ENCODE assay signal across 11 mouse cellular contexts in the genomic region with DNA sequence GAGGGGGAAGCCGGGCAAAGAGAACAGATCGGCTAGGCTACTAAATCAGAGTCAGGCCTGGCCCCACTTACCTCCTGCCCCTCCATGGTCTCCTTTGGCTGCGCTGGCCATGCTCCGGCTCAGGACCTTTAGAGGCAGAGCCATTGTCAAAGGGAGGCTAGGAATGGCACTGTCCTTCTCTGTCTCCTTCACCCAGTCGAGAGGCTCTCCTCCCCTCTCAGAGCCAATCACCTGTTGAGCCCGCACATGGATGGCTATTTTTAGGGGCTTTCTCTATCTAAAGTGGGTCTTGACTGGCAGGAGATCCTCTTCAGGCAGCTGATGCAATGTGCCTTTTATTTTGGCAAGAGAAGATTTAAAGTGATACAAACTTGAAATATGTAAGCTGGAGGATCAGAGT. TPM values are rescaled to one million over a fixed set of nuclear protein-coding genes. Genes with fewer than 3 reads are reported as not detected.
DNase-seq lines count a peak whose midpoint lies in the region; ATAC-seq lines count a peak whose summit lies in the region.
"Had no signal": no experiment of that assay in that cellular context is flagged by ENCODE, and none has a peak within 500 bp of the region (broad histone marks: within the 10 kb centered on the region; RNA-seq: fewer than 3 reads in every experiment).

A gene (minus strand): TSS at position 236 of the 400 bp plus-strand sequence.

- 81% methylated on average over 6 of the region's 6 CpGs for WGBS in limb, embryonic 13.5 days
- 86% methylated on average over 6 of the region's 6 CpGs for WGBS in limb, embryonic 10.5 days
- WGBS in limb, embryonic 15.5 days: 76% methylated on average over 6 of the region's 6 CpGs

- H3K27me3 ChIP-seq in limb, embryonic 13.5 days: no peaks in the 10 kb centered on the region
- no peaks in the 10 kb centered on the region for H3K27me3 ChIP-seq in limb, embryonic 10.5 days (ENCODE audit: low read depth, poor library complexity, severe bottlenecking)
- H3K27me3 ChIP-seq in limb, embryonic 15.5 days: 0 out of 2 replicates have a peak, but pooled peaks cover 3% of the 10 kb centered on the region

- no peaks in the 10 kb centered on the region for H3K4me1 ChIP-seq in limb, embryonic 13.5 days
- 0 out of 2 replicates have a peak, but pooled peaks cover 2% of the 10 kb centered on the region for H3K4me1 ChIP-seq in limb, embryonic 10.5 days
- no peaks in the 10 kb centered on the region for H3K4me1 ChIP-seq in brown adipose tissue, adult 24 weeks (ENCODE audit: control insufficient read depth, insufficient read depth, insufficient read length, low read length)
- no peaks in the 10 kb centered on the region for H3K4me1 ChIP-seq in limb, embryonic 15.5 days

- no peak within 1 kb of the TSS for H3K4me3 ChIP-seq in limb, embryonic 13.5 days
- H3K4me3 ChIP-seq in limb, embryonic 10.5 days: no peak within 1 kb of the TSS
- no peak within 1 kb of the TSS for H3K4me3 ChIP-seq in brown adipose tissue, adult 24 weeks (ENCODE audit: insufficient read depth, low read depth, low read length)
- no peak within 1 kb of the TSS for H3K4me3 ChIP-seq in limb, embryonic 15.5 days

- H3K9me3 ChIP-seq in limb, embryonic 13.5 days: no peaks in the 10 kb centered on the region
- no peaks in the 10 kb centered on the region for H3K9me3 ChIP-seq in limb, embryonic 10.5 days (replicated peaks)
- H3K9me3 ChIP-seq in limb, embryonic 15.5 days: no peaks in the 10 kb centered on the region

- DNase-seq in limb, embryonic 10.5 days (ENCODE audit: low spot score): no peak
- DNase-seq in heart, adult 9 months (ENCODE audit: low spot score in 2 of 2): peak; percentile 74 to 76
- DNase-seq in right cerebral cortex, postnatal 10 days (ENCODE audit: low spot score in 2 of 2): no peak
- no peak for DNase-seq in urinary bladder, postnatal 10 days (ENCODE audit: low spot score)
- DNase-seq: embryo, embryonic 11 days had no signal

- no peak for ATAC-seq in limb, embryonic 13.5 days (ENCODE audit: low FRiP score, low read depth)
- no peak for ATAC-seq in limb, embryonic 15.5 days (ENCODE audit: insufficient number of reproducible peaks, low FRiP score, low TSS enrichment, low read depth)
- ATAC-seq in activated CD4-positive, CD25-positive, alpha-beta regulatory T cell, adult 4 months: no peak
- ATAC-seq: forebrain, embryonic 14.5 days; hindbrain, postnatal 0 days had no signal

- H3K36me3 ChIP-seq in limb, embryonic 13.5 days: no peaks in the 10 kb centered on the region
- no peaks in the 10 kb centered on the region for H3K36me3 ChIP-seq in limb, embryonic 10.5 days
- H3K36me3 ChIP-seq in limb, embryonic 15.5 days: no peaks in the 10 kb centered on the region

- no peak within 1 kb of the TSS for H3K4me2 ChIP-seq in limb, embryonic 13.5 days (replicated peaks)
- no peak within 1 kb of the TSS for H3K4me2 ChIP-seq in limb, embryonic 15.5 days

- H3K27ac ChIP-seq in limb, embryonic 13.5 days: no peak within 1 kb of the TSS
- no peak within 1 kb of the TSS for H3K27ac ChIP-seq in limb, embryonic 10.5 days
- no peak within 1 kb of the TSS for H3K27ac ChIP-seq in brown adipose tissue, adult 24 weeks (replicated peaks; ENCODE audit: low read depth, low read length)
- no peak within 1 kb of the TSS for H3K27ac ChIP-seq in limb, embryonic 15.5 days
- H3K27ac ChIP-seq: hindbrain, postnatal 0 days had no signal

- no peak within 1 kb of the TSS for H3K9ac ChIP-seq in limb, embryonic 13.5 days
- no peak within 1 kb of the TSS for H3K9ac ChIP-seq in limb, embryonic 15.5 days

RNA-seq across cellular contexts. Expression of the gene that starts here (rescaled TPM):
- polyA plus RNA-seq in limb, embryonic 13.5 days (2015; fragmentation: Nextera tagmentation; extraction: Ambion mirVana): 24.2 and 27.0 TPM in 2 replicates
- polyA plus RNA-seq in limb, embryonic 10.5 days (2016; fragmentation: Nextera tagmentation; extraction: Ambion mirVana): 0.23 and 0.51 TPM in 2 replicates
- 45.2 and 76.4 TPM in 2 replicates for polyA plus RNA-seq in brown adipose tissue, adult 24 weeks (2012; ENCODE audit: insufficient read depth, insufficient read length, missing spikeins)
- 39.0 and 132 TPM in 2 replicates for polyA plus RNA-seq in limb, embryonic 15.5 days (2015; fragmentation: Nextera tagmentation; extraction: Ambion mirVana)
- polyA plus RNA-seq in activated CD4-positive, CD25-positive, alpha-beta regulatory T cell, adult 4 months (2017; shearing (Covaris generic)): not detected

Comparison
In these comparisons a context has a peak if more than half of its experiments do, and no peak if none do; other contexts are left out.
1. RNA of the gene that starts here (polyA plus RNA-seq): 45.2 to 76.4 TPM in brown adipose tissue, adult 24 weeks, 39.0 to 132 TPM in limb, embryonic 15.5 days and 24.2 to 27.0 TPM in limb, embryonic 13.5 days; 0.23 to 0.51 TPM in limb, embryonic 10.5 days and not detected in activated CD4-positive, CD25-positive, alpha-beta regulatory T cell, adult 4 months; every median in the first group is over 10 times any median in the second.
2. DNase-seq: peak in heart, adult 9 months (2 of 2); none in limb, embryonic 10.5 days (single experiment), right cerebral cortex, postnatal 10 days (0 of 2) and urinary bladder, postnatal 10 days (single experiment).